Mouse (Mus musculus) lung, adult 2 months (tissue): ENCODE measurements at regions not wholly inside any gene's neighbourhood (a gene's known extent, or its start where the extent isn't known, plus 50 kb on each side); places are given as distances from the start of the nearest gene placed in this dataset.

Experiments used
- CTCF ChIP-seq: fragments of 200-500 bp; IDR thresholded peaks from 2 replicates; pipeline ENCODE4 v1.5.1; 2011; ENCODE audit warnings: mild to moderate bottlenecking, low read length, control low read depth; ENCODE audit not compliant: insufficient read depth
- POLR2A ChIP-seq: fragments of 200-500 bp; IDR thresholded peaks from 2 replicates; pipeline ENCODE4 v1.6.1; 2011; ENCODE audit warnings: low read depth, mild to moderate bottlenecking, control low read depth, low read length, borderline replicate concordance; ENCODE audit errors: extremely low read depth

- TF ChIP-seq CTCF (no peak), POLR2A (no peak)
Measured at GRCm38 (mm10) chr13:107868906-107869305, 175.3 kb upstream of the Smim15 start.
